Mouse (Mus musculus) myocyte (in vitro differentiated cells): ENCODE results near the gene Serpinb13. TPM values are rescaled to one million over a fixed set of nuclear protein-coding genes. Genes with fewer than 3 reads are reported as not detected.
"Not testable (repeated sequence)": the region's sequence is repeated elsewhere in the genome, so short reads cannot be mapped to it uniquely, and the experiment has no call there.

ENCODE experiments used
- H3K27me3 ChIP-seq: one replicate; pipeline ENCODE4 v1.6.1; 2011; ENCODE audit not compliant: control insufficient read depth, insufficient read depth, insufficient read length
- H3K36me3 ChIP-seq: one replicate; pipeline ENCODE4 v1.6.1; 2011; ENCODE audit not compliant: control insufficient read depth, insufficient read depth
- H3K4me2 ChIP-seq: one replicate; pipeline ENCODE4 v1.6.1; 2011; ENCODE audit warnings: low read depth, control low read depth
- H3K4me3 ChIP-seq: one replicate; pipeline ENCODE4 v1.5.1; 2011; ENCODE audit warnings: mild to moderate bottlenecking, control low read depth, moderate library complexity
- H3K79me2 ChIP-seq: one replicate; pipeline ENCODE4 v1.6.1; 2011; ENCODE audit not compliant: control insufficient read depth, insufficient read depth
- H3ac ChIP-seq: one replicate; pipeline ENCODE4 v1.6.1; 2011; ENCODE audit not compliant: control insufficient read depth, insufficient read length
- CEBPB ChIP-seq: IDR thresholded peaks from 2 replicates; pipeline ENCODE4 v1.6.1; 2011; ENCODE audit warnings: mild to moderate bottlenecking, moderate library complexity; ENCODE audit not compliant: poor library complexity, insufficient read depth, severe bottlenecking
- E2F4 ChIP-seq: IDR thresholded peaks from one replicate; pipeline ENCODE4 v1.6.1; 2011; ENCODE audit warnings: mild to moderate bottlenecking, control low read depth, moderate library complexity; ENCODE audit not compliant: insufficient read depth
- MAX ChIP-seq: IDR thresholded peaks from one replicate; pipeline ENCODE4 v1.6.1; 2011; ENCODE audit warnings: low read depth, mild to moderate bottlenecking, control low read depth
- MYOD1 ChIP-seq, 3 experiments: IDR thresholded peaks; one replicate each; pipeline ENCODE4 v1.6.1; 2011; ENCODE audit warnings: control low read depth in 2 of 3, low read depth in 2 of 3, mild to moderate bottlenecking in 2 of 3, moderate library complexity in 1 of 3; ENCODE audit not compliant: insufficient read length in 2 of 3, control insufficient read depth in 1 of 3
- MYOG ChIP-seq, 3 experiments: IDR thresholded peaks; one replicate each; pipeline ENCODE4 v1.6.1; 2011; ENCODE audit warnings: control low read depth in 2 of 3, low read depth in 2 of 3, mild to moderate bottlenecking in 2 of 3; ENCODE audit not compliant: insufficient read length in 2 of 3, control insufficient read depth in 1 of 3, insufficient read depth in 1 of 3
- POLR2A ChIP-seq: IDR thresholded peaks from one replicate; pipeline ENCODE4 v1.6.1; 2011; ENCODE audit warnings: low read depth, mild to moderate bottlenecking, control low read depth, moderate library complexity; ENCODE audit not compliant: insufficient read length
- POLR2AphosphoS2 ChIP-seq: IDR thresholded peaks from one replicate; pipeline ENCODE4 v1.6.1; 2011; ENCODE audit warnings: low read depth, control low read depth; ENCODE audit not compliant: insufficient read length
- REST ChIP-seq: IDR thresholded peaks from one replicate; pipeline ENCODE4 v1.6.1; 2011; ENCODE audit warnings: mild to moderate bottlenecking, control low read depth, moderate library complexity; ENCODE audit not compliant: insufficient read depth, insufficient read length
- SRF ChIP-seq: IDR thresholded peaks from one replicate; pipeline ENCODE4 v1.6.1; 2011; ENCODE audit warnings: low read depth; ENCODE audit not compliant: control insufficient read depth, insufficient read length
- TCF12 ChIP-seq: IDR thresholded peaks from one replicate; pipeline ENCODE4 v1.6.1; 2011; ENCODE audit warnings: mild to moderate bottlenecking, control low read depth; ENCODE audit not compliant: poor library complexity, insufficient read depth, severe bottlenecking
- TCF3 ChIP-seq: IDR thresholded peaks from one replicate; pipeline ENCODE4 v1.6.1; 2011; ENCODE audit warnings: low read depth, control low read depth; ENCODE audit not compliant: insufficient read length
- USF1 ChIP-seq: IDR thresholded peaks from one replicate; pipeline ENCODE4 v1.6.1; 2011; ENCODE audit warnings: low read depth, mild to moderate bottlenecking, control low read depth, moderate library complexity
- polyA plus RNA-seq: library from polyadenylated mRNA; unstranded; fragments of >200 nt; fragmentation: generic; extraction: Trizol; gene quantifications from one replicate; pipeline ENCODE4 v1.2.1, GENCODE M21; 2012; ENCODE audit warnings: missing spikeins

Gene Serpinb13
- polyA plus RNA-seq, 1 experiment = not detected

GRCm38 (mm10) chr1:107001754-107002153 lies 21.0 kb downstream of the Serpinb13 start:
- Histone ChIP-seq H3K4me3 (no peak overlapping the region), H3K36me3 (no peaks in the 10 kb centered on the region), H3K79me2 (no peaks in the 10 kb centered on the region), H3K27me3 (no peaks in the 10 kb centered on the region), H3K4me2 (no peak overlapping the region), H3ac (no peak overlapping the region)
- TF ChIP-seq REST (no peak), SRF (no peak), E2F4 (no peak), CEBPB (no peak)

DNA sequence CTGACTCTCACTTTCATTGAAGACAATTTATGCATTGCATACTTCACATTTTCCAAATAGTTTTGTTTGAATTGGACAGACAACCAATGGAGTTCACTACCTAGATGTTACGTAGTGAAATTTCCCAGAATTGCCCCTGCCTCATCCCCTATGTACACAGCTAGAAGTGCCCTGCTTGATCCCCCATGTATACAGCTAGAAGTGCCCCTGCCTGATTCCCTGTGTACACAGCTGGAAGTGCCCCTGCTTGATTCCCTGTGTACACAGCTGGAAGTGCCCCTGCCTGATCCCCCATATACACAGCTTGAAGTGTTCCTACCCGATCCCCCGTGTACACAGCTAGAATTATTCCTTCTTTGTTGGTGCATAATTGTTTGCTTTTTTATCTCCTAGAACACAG lies 25.5 kb downstream of the Serpinb13 start:
- no peak overlapping the region for H3K4me2 ChIP-seq
- no peaks in the 10 kb centered on the region for H3K36me3 ChIP-seq
- no peaks in the 10 kb centered on the region for H3K27me3 ChIP-seq
- no peak overlapping the region for H3ac ChIP-seq
- H3K79me2 ChIP-seq = no peaks in the 10 kb centered on the region
- no peak overlapping the region for H3K4me3 ChIP-seq
- TF ChIP-seq SRF (no peak), TCF3 (no peak), MAX (no peak), TCF12 (no peak), USF1 (no peak), E2F4 (no peak), MYOG (IDR thresholded peaks at IDR 0.05; ENCODE audit: control insufficient read depth in 1 of 3, insufficient read depth in 1 of 3, insufficient read length in 2 of 3, low read depth in 2 of 3) (no peak), CEBPB (no peak), POLR2AphosphoS2 (no peak), REST (no peak), MYOD1 (IDR thresholded peaks at IDR 0.05; ENCODE audit: control insufficient read depth in 1 of 3, insufficient read length in 2 of 3, low read depth in 2 of 3) (no peak), POLR2A (no peak)

GRCm38 (mm10) chr1:107014530-107014929 lies 33.7 kb downstream of the Serpinb13 start:
- Histone ChIP-seq H3K4me3 (no peak overlapping the region), H3K36me3 (no peaks in the 10 kb centered on the region), H3K27me3 (no peaks in the 10 kb centered on the region), H3K79me2 (no peaks in the 10 kb centered on the region), H3ac (no peak overlapping the region), H3K4me2 (no peak overlapping the region)
- TF ChIP-seq TCF3 (no peak), POLR2A (no peak), POLR2AphosphoS2 (no peak), USF1 (no peak), REST (no peak), SRF (no peak), E2F4 (no peak), CEBPB (no peak), MYOD1 (IDR thresholded peaks at IDR 0.05; ENCODE audit: control insufficient read depth in 1 of 3, insufficient read length in 2 of 3, low read depth in 2 of 3) (no peak), MAX (no peak)

DNA sequence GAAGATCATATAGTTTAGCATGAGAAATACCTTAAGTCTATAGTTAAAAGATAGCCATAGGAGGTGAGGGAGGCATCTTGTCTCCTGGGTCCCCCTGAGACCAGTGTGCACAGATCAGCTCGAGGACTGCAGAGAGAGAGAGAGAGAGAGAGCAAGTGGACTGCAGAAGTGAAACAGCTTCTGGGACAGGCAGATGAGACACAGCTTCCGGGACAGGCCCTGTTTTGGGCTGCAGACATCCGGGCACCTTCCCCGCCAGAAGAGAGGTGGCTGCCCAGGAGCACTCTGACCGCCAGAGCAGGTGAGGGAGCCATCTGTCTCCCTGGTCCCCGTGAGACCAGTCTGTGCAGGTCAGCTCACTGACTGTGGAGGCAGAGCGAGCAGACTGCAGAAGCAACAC lies 34.4 kb downstream of the Serpinb13 start:
- H3K79me2 ChIP-seq = no peaks in the 10 kb centered on the region
- no peak overlapping the region for H3K4me2 ChIP-seq
- H3K36me3 ChIP-seq = no peaks in the 10 kb centered on the region
- no peak overlapping the region for H3ac ChIP-seq
- no peak overlapping the region for H3K4me3 ChIP-seq
- H3K27me3 ChIP-seq = no peaks in the 10 kb centered on the region
- no peak for TF ChIP-seq USF1
- no peak for TF ChIP-seq TCF12

- Histone ChIP-seq H3K4me3 (no peak overlapping the region), H3K36me3 (no peaks in the 10 kb centered on the region), H3ac (no peak overlapping the region), H3K27me3 (no peaks in the 10 kb centered on the region), H3K4me2 (no peak overlapping the region), H3K79me2 (no peaks in the 10 kb centered on the region)
- no peak for TF ChIP-seq MYOD1 (IDR thresholded peaks at IDR 0.05; ENCODE audit: control insufficient read depth in 1 of 3, insufficient read length in 2 of 3, low read depth in 2 of 3)
- TF ChIP-seq TCF12 = no peak
- TF ChIP-seq POLR2A = no peak
Observed at GRCm38 (mm10) chr1:107025886-107026285, 45.1 kb downstream of the Serpinb13 start.

GRCm38 (mm10) chr1:107034236-107034635 lies 53.5 kb downstream of the Serpinb13 start:
- not testable (repeated sequence) for H3K36me3 ChIP-seq, H3K4me2 ChIP-seq, H3K27me3 ChIP-seq, H3K79me2 ChIP-seq, H3K4me3 ChIP-seq, H3ac ChIP-seq

Other genes starting within 250 kb of the Serpinb13 start
- gene Kdsr, start 221.3 kb upstream of the Serpinb13 start, polyA plus RNA-seq = 9.9 TPM
- 17.7 TPM for gene Vps4b, start 184.3 kb upstream of the Serpinb13 start, polyA plus RNA-seq
- gene Serpinb5, start 119.8 kb upstream of the Serpinb13 start, polyA plus RNA-seq = not detected
- not detected for gene Serpinb12, start 46.5 kb upstream of the Serpinb13 start, polyA plus RNA-seq
- not detected for gene Serpinb3a, start 71.3 kb downstream of the Serpinb13 start, polyA plus RNA-seq
- not detected for gene Serpinb3d, start 102.5 kb downstream of the Serpinb13 start, polyA plus RNA-seq